Mouse (Mus musculus) hindbrain, postnatal 0 days (tissue): ENCODE results near the gene 2610507B11Rik. TPM values are rescaled to one million over a fixed set of nuclear protein-coding genes. Genes with fewer than 3 reads are reported as not detected.
A peak's percentile ranks its signal among the peaks of the same experiment; 100 is the strongest.

Source experiments
- ATAC-seq: fragments of 200-750 bp; cut with Nextera tagmentation; 2 replicates; pipeline ENCODE4 v1.8.0; 2017; ENCODE audit warnings: mild to moderate bottlenecking, moderate TSS enrichment, moderate library complexity
- DNase-seq: peaks from one replicate; pipeline ENCODE4 v3.0.0-alpha.2; 2015; ENCODE audit warnings: low spot score
- H3K27ac ChIP-seq: fragments of 300-500 bp; sonication (generic); 2 replicates; pipeline ENCODE4 v1.5.1; 2014; ENCODE audit warnings: mild to moderate bottlenecking
- H3K27me3 ChIP-seq: fragments of 300-500 bp; sonication (generic); 2 replicates; pipeline ENCODE4 v1.6.1; 2014; ENCODE audit warnings: low read length, mixed read lengths; ENCODE audit not compliant: insufficient read depth
- H3K36me3 ChIP-seq: fragments of 300-500 bp; sonication (generic); 2 replicates; pipeline ENCODE4 v1.6.1; 2014; ENCODE audit warnings: low read length, mixed read lengths; ENCODE audit not compliant: insufficient read depth
- H3K4me1 ChIP-seq: fragments of 300-500 bp; sonication (generic); 2 replicates; pipeline ENCODE4 v1.6.1; 2014; ENCODE audit warnings: antibody characterized with exemption, low read length, mixed read lengths; ENCODE audit not compliant: insufficient read depth
- H3K4me2 ChIP-seq: fragments of 300-500 bp; sonication (generic); 2 replicates; pipeline ENCODE4 v1.6.1; 2014; ENCODE audit warnings: low read depth, mild to moderate bottlenecking, low read length, moderate library complexity, mixed read lengths
- H3K4me3 ChIP-seq: fragments of 300-500 bp; sonication (generic); 2 replicates; pipeline ENCODE4 v1.5.1; 2014; ENCODE audit warnings: low read length
- H3K9ac ChIP-seq: fragments of 300-500 bp; sonication (generic); replicated peaks from 2 replicates; pipeline ENCODE4 v1.6.1; 2014; ENCODE audit warnings: mild to moderate bottlenecking, low read length, moderate library complexity, mixed read lengths
- H3K9me3 ChIP-seq: fragments of 300-500 bp; sonication (generic); 2 replicates; pipeline ENCODE4 v1.6.1; 2016; ENCODE audit warnings: low read length, mixed read lengths
- CTCF ChIP-seq: IDR thresholded peaks from 2 replicates; pipeline ENCODE4 v1.5.1; 2016; ENCODE audit warnings: antibody characterized with exemption, control low read depth, low read depth
- WGBS: fragments of 180-500 bp; shearing (Covaris S2); extraction: QIAGEN DNeasy Blood & Tissue Kit; methylation state at CpG from one replicate; pipeline ENCODE4 v1.1.7; 2014; 5-methylcytosine and 5-hydroxymethylcytosine counted together
- polyA plus RNA-seq: library from polyadenylated mRNA; unstranded; fragments of >200 nt; fragmentation: Nextera tagmentation; extraction: Ambion mirVana; gene quantifications from 2 replicates; pipeline ENCODE4 v1.2.1, GENCODE M21; 2015
- total RNA-seq: library from RNA; depleted of rRNA; stranded (reverse); fragments of >200 nt; gene quantifications from 2 replicates; pipeline ENCODE4 v1.2.3, GENCODE M21; 2014

Gene 2610507B11Rik
- total and polyA plus RNA-seq, 2 experiments from 2014 or later, result 78.2 to 93.6 TPM

DNA sequence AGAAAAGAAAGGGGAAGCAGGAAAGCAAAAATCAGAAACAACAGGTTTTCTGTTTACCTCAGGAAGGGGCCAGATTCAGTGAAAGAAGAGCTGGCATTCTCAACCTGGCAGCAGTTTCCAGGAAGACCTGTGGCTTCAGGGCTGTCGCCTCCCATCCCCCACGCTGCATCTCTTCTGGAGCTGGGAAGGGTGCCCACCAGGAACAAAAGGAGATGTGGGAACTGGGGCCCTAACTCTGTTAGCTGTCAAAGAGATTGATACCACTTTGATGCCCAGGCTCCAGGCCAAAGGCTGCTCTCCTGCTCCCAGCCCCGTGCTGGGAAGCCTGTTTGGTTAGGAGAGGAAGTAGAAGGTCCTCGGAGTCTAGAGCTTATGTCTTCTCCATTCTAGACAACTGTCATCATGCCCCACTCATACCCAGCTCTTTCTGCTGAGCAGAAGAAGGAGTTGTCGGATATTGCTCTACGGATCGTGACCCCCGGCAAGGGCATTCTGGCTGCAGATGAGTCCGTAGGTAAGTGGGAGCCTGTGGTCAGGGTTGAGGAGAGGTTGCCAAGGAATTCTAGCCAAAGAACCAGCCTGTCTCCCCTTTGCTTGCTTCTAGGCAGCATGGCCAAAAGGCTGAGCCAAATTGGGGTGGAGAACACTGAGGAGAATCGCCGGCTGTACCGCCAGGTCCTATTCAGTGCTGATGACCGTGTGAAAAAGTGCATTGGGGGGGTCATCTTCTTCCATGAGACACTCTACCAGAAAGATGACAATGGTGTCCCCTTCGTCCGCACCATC, 62.6 kb downstream of the 2610507B11Rik start:
- peak overlapping the region; percentile 86; the same call in 1 of the 2 replicates for H3K27ac ChIP-seq
- no peaks in the 10 kb centered on the region for H3K36me3 ChIP-seq
- no peaks in the 10 kb centered on the region for H3K9me3 ChIP-seq
- H3K4me1 ChIP-seq, result peaks cover 8% of the 10 kb centered on the region
- peak; percentile 39; the same call in 1 of the 2 replicates for ATAC-seq
- WGBS, result 53% methylated on average over 15 of the region's 15 CpGs
- no peaks in the 10 kb centered on the region for H3K27me3 ChIP-seq
- peak overlapping the region; percentile 52; the same call in 1 of the 2 replicates for H3K9ac ChIP-seq
- DNase-seq, result peak; percentile 82
- H3K4me3 ChIP-seq, result peak overlapping the region; percentile 31
- no peak for TF ChIP-seq CTCF
- H3K4me2 ChIP-seq, result peak overlapping the region; percentile 53

DNA sequence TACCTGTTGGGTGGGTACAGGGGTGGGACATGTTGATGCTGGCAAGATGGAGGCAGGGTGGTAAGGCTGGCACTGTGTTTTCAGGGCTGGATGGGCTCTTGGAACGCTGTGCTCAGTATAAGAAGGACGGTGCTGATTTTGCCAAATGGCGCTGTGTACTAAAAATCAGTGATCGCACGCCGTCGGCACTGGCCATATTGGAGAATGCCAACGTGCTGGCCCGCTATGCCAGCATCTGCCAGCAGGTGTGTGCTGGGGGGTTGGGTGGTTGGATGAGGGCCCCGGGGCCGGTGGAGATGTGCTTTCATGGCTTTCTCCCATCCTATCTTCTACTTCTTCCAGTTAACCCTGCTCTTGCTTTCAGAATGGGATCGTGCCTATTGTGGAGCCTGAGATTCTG, 63.4 kb downstream of the 2610507B11Rik start:
- Histone ChIP-seq H3K9me3 (no peaks in the 10 kb centered on the region), H3K4me3 (peak overlapping the region; percentile 31), H3K36me3 (no peaks in the 10 kb centered on the region), H3K27ac (peak overlapping the region; percentile 86), H3K9ac (no peak overlapping the region; the same call in 1 of the 2 replicates), H3K4me2 (peak overlapping the region; percentile 53), H3K27me3 (no peaks in the 10 kb centered on the region), H3K4me1 (peaks cover 8% of the 10 kb centered on the region)
- 0 out of 2 replicates have a peak, but pooled peaks have one; percentile 9 for TF ChIP-seq CTCF
- ATAC-seq (no peak), DNase-seq (no peak)
- 76% methylated on average over 12 of the region's 12 CpGs for WGBS

DNA sequence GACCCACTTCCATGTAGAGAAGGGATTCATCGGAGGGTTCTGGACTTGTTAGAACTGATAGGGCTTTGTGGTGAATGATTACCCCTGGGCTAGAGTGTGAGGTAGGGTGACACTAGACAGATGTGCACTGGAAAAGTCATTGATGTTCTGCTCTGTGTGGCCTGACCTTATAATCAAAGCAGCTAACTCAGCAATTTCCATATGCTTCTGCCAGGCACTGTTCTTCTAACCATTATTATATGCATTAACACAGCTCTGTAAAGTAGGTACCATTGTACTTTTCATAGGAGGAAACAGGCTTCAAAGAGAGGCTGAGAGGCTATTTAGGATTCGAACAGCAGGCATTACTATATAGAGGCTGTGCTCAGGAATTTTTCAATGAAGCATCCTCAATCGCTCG, 65.7 kb downstream of the 2610507B11Rik start:
- TF ChIP-seq CTCF, result no peak
- H3K4me2 ChIP-seq, result no peak overlapping the region

DNA sequence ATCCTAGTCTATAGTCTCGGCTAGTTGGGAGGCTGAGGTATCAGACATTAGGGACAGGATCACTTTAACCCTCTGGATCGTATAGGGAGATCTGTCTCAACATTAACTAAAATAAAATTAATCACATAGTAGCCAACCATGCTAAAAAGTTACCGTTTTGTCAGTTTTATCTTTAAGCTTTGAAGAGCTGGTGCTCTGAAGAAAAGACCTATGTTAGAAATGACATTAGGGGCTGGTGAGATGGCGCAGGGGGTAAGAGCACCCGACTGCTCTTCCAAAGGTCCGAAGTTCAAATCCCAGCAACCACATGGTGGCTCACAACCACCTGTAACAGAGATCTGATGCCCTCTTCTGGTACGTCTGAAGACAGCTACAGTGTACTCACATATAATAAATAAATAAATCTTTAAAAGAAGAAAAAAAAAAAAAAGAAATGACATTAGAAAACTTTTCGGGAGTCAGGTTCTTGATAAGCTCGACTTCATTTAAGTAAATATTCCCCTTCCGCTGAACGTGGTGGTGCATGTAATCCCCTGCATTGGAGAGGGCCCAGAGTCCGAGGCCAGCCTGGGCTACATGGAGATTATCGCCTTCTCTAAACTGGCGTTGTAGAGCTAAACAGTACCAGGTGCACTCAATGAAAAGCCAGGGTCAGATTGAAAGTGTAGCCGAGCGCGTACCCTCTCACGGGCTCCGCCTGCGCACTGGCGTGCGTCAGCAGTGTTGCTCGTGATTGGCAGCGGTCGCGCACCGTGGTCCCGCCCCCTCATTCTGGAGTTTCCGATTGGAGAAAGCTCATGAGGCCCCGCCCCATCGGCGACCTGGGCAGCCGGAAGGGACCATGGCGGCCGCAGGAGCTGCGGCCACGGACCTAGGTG, 66.3 kb downstream of the 2610507B11Rik start, which contains the start of gene Pigs:
Gene Pigs, plus strand, starts transcription at position 782 of the 878 bp plus-strand sequence.
- Histone ChIP-seq H3K27ac (peak within 1 kb of the TSS; percentile 43), H3K9me3 (no peaks in the 10 kb centered on the region), H3K4me1 (peaks cover 8% of the 10 kb centered on the region), H3K27me3 (no peaks in the 10 kb centered on the region), H3K9ac (peak within 1 kb of the TSS; percentile 85), H3K4me3 (peak within 1 kb of the TSS; percentile 81), H3K36me3 (no peaks in the 10 kb centered on the region), H3K4me2 (peak within 1 kb of the TSS; percentile 88)
- DNase-seq (peak; percentile 98), ATAC-seq (peak; percentile 95)
- 12% methylated on average over 35 of the region's 37 CpGs for WGBS
- TF ChIP-seq CTCF, result peak; percentile 37

More for the DNA sequence above, 65.7 kb downstream of the 2610507B11Rik start:
- H3K9ac ChIP-seq, result no peak overlapping the region
- peaks cover 8% of the 10 kb centered on the region for H3K4me1 ChIP-seq
- WGBS, result 88% methylated on average over 4 of the region's 4 CpGs
- no peaks in the 10 kb centered on the region for H3K27me3 ChIP-seq
- H3K4me3 ChIP-seq, result no peak overlapping the region
- no peak for DNase-seq
- no peaks in the 10 kb centered on the region for H3K9me3 ChIP-seq
- H3K27ac ChIP-seq, result no peak overlapping the region
- no peaks in the 10 kb centered on the region for H3K36me3 ChIP-seq
- ATAC-seq, result no peak

DNA sequence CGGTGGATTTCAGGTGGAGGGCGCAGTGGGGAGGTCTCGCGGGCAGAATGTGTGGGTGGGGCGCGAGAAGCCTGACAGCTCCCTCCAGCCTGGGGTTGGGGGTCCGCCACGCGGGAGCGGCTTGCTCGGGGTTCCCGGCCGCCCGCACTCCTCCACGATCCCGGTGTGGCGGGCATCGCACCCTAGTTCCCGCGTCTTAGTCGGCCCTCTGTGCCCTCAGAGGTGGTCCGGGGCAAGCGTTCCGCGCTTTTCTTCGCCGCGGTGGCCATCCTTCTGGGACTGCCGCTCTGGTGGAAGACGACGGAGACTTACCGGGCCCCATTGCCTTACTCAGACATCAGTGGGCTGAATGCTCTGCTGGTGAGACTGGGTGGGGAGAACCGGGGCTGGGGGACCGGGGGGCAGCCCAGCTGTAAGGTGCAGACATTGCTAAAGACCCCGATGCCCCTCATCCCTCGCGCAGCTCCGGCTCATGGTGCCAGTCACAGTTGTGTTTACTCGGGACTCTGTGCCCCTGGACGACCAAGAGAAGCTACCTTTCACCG, 67.0 kb downstream of the 2610507B11Rik start:
- peaks cover 8% of the 10 kb centered on the region for H3K4me1 ChIP-seq
- H3K27me3 ChIP-seq, result no peaks in the 10 kb centered on the region
- no peak for TF ChIP-seq CTCF
- under 1% methylated on average over 35 of the region's 41 CpGs for WGBS
- DNase-seq (no peak), ATAC-seq (peak; percentile 69)
- H3K4me2 ChIP-seq, result peak overlapping the region; percentile 88
- no peaks in the 10 kb centered on the region for H3K9me3 ChIP-seq
- peak overlapping the region; percentile 81 for H3K4me3 ChIP-seq
- H3K36me3 ChIP-seq, result peaks cover 4% of the 10 kb centered on the region; the same call in 1 of the 2 replicates
- H3K9ac ChIP-seq, result peak overlapping the region; percentile 85
- H3K27ac ChIP-seq, result peak overlapping the region; percentile 43

DNA sequence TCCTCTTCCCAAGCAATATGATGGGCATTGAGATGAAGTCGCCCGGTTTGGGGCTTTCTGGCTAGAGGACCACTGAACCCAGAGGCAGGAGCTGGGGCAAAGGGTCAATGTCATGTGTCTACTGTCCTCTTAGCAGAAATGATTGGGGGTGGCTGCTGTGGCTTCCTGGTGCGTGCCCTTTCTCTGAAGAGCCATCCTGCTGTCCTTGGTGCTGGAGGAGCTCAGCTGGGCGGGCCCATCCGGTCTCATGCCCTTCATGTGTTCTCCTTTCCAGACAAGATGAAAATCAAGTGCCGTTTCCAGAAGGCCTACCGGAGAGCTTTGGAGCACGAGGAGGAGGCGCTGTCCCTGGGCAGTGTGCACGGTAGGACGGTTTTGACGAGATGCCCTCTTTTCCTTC, 71.1 kb downstream of the 2610507B11Rik start:
- Histone ChIP-seq H3K9me3 (no peaks in the 10 kb centered on the region), H3K36me3 (peaks cover 18% of the 10 kb centered on the region), H3K4me3 (no peak overlapping the region), H3K4me2 (no peak overlapping the region), H3K27ac (no peak overlapping the region), H3K4me1 (no peaks in the 10 kb centered on the region), H3K9ac (no peak overlapping the region), H3K27me3 (no peaks in the 10 kb centered on the region)
- DNase-seq (no peak), ATAC-seq (no peak)
- no peak for TF ChIP-seq CTCF
- WGBS, result 93% methylated on average over 12 of the region's 12 CpGs
